Mouse (Mus musculus) erythroblast, embryonic 14.5 days (primary cell): ENCODE data around the gene Stard9. TPM values are rescaled to one million over a fixed set of nuclear protein-coding genes. Genes with fewer than 3 reads are reported as not detected.
A peak's percentile ranks its signal among the peaks of the same experiment; 100 is the strongest.

ENCODE experiments used
- H3K27me3 ChIP-seq: 2 replicates; pipeline ENCODE4 v1.6.1; 2012; ENCODE audit warnings: inconsistent platforms; ENCODE audit not compliant: control insufficient read depth
- H3K36me3 ChIP-seq: 2 replicates; pipeline ENCODE4 v1.6.1; 2012; ENCODE audit warnings: mild to moderate bottlenecking, inconsistent platforms; ENCODE audit not compliant: control insufficient read depth
- H3K4me1 ChIP-seq: 2 replicates; pipeline ENCODE4 v1.6.1; 2012; ENCODE audit warnings: inconsistent platforms; ENCODE audit not compliant: control insufficient read depth
- H3K4me3 ChIP-seq: replicated peaks from 2 replicates; pipeline ENCODE3; 2012; ENCODE audit warnings: moderate library complexity, mild to moderate bottlenecking, inconsistent platforms
- H3K9me3 ChIP-seq: 2 replicates; pipeline ENCODE4 v1.6.1; 2012; ENCODE audit warnings: low read length, inconsistent platforms, mixed read lengths; ENCODE audit not compliant: control insufficient read depth
- GATA1 ChIP-seq: IDR thresholded peaks from 2 replicates; pipeline ENCODE4 v1.6.1; 2012; ENCODE audit warnings: low read length, inconsistent platforms, mixed read lengths
- TAL1 ChIP-seq: IDR thresholded peaks from 3 replicates; pipeline ENCODE4 v1.6.1; 2012; ENCODE audit warnings: low read length, inconsistent platforms, mixed read lengths
- polyA plus RNA-seq: library from polyadenylated mRNA; stranded (reverse); fragments of >175 nt; gene quantifications from 2 replicates; pipeline ENCODE4 v1.2.3, GENCODE M21; 2012

Gene Stard9
- polyA plus RNA-seq, 1 experiment, result 0.12 TPM

DNA sequence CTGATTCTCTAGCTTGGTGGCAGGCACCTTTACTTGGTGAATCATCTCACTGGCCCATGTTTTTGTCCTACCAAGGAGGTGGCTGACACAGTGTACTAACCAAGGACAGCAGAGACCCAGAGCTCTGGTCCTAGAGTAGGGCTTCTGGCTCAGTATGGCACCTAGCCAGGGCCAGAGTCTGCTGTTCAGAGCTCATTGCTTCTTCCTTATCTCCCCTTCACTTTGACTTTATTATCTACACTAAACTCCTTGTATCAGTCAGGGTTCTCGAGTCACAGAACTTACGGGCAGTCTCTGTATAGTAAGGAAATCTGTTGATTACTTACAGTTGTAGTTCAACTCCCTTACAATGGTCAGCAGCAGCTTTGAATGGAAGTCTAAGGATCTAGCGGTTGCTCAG is 82.0 kb downstream of the Stard9 start:
- Histone ChIP-seq H3K4me1 (peaks cover 12% of the 10 kb centered on the region), H3K9me3 (no peaks in the 10 kb centered on the region), H3K27me3 (no peaks in the 10 kb centered on the region), H3K36me3 (peaks cover 67% of the 10 kb centered on the region), H3K4me3 (no peak overlapping the region)
- no peak for TF ChIP-seq TAL1
- TF ChIP-seq GATA1, result no peak

DNA sequence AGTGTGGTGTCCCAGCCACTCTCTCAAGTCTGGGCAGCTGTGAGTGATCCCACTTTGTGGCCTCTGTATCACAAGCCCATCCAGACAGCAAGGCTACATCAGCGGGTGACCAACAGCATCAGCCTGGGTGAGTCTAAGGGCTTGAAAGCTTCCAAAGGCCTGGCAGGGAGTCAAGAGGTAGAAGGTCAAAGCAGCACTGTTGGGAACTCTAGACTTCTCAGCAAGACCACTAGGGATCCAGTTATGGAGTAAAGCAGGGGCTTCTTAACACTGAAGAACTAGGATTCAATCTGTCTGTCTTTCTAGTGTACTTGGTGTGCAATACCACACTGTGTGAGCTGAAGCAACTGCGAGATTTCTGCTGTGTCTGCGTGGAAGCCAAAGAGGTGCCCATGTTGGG is 84.5 kb downstream of the Stard9 start:
- Histone ChIP-seq H3K36me3 (peaks cover 92% of the 10 kb centered on the region), H3K4me3 (no peak overlapping the region), H3K27me3 (no peaks in the 10 kb centered on the region), H3K4me1 (peaks cover 14% of the 10 kb centered on the region), H3K9me3 (no peaks in the 10 kb centered on the region)
- no peak for TF ChIP-seq TAL1
- no peak for TF ChIP-seq GATA1

DNA sequence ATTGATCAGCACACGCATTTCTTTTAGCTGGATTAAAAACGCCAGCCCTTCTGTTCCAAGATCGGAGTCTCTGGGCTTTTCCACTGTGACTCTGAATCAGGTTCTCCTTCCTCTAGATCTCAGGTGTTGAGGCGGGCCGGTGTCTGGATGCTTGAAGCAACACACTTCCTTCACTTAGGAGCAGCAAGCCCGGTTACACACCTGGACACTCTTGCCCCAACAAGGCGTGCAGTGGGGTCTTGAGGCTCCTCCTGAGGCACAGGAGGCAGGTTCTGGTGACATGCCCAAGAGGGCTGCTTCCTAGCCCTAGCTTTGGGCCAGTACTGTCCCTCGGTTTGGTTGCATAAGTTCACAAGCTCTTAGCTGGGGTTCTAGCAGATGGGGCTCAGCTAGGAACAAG is 89.6 kb downstream of the Stard9 start:
- Histone ChIP-seq H3K9me3 (no peaks in the 10 kb centered on the region), H3K4me3 (no peak overlapping the region), H3K4me1 (peaks cover 2% of the 10 kb centered on the region), H3K36me3 (peaks cover 98% of the 10 kb centered on the region), H3K27me3 (no peaks in the 10 kb centered on the region)
- TF ChIP-seq GATA1 (no peak), TAL1 (no peak)

DNA sequence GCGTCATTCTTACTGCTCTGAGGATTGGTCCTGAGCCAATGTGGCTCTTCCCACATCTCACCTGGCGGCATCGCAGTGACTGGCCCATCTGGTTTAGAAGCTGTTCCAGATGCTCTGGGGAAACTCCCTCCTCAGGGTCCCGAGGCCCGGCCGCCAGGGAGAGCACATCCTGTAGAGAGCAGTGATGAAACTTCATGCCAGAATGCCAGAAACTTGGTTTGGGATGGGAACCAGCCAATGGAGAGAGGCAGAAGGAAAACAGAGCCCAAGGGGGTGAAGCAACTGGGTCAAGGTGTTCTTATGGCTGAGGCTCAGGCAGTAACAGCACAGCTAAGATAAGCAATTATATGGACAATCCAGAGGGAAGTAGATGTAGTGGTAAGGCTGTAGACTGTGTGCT is 91.9 kb downstream of the Stard9 start:
- Histone ChIP-seq H3K4me3 (no peak overlapping the region), H3K4me1 (peaks cover 21% of the 10 kb centered on the region), H3K9me3 (no peaks in the 10 kb centered on the region), H3K27me3 (no peaks in the 10 kb centered on the region), H3K36me3 (peaks cover 98% of the 10 kb centered on the region)
- TF ChIP-seq GATA1 (no peak), TAL1 (no peak)

DNA sequence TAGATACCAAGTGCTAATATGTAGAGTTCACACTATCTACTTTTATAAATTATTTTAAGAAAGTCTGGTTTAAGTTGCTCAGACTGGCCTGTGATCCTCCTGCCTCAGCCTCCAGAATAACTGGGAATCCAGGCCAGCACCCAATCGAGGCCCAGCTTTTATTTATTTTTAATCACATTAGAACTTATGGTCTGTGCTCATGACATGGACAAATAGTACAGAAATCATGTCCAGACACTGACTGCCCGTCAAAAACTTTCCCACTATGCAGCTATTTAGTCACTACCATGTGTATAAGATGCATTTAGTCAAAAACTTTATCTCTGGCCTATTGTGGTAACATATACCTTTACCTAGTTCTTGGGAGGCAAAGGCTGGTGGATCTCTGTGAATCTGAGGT is 93.0 kb downstream of the Stard9 start:
- peaks cover 98% of the 10 kb centered on the region for H3K36me3 ChIP-seq
- H3K4me3 ChIP-seq, result no peak overlapping the region
- H3K9me3 ChIP-seq, result no peaks in the 10 kb centered on the region
- H3K27me3 ChIP-seq, result no peaks in the 10 kb centered on the region
- peaks cover 28% of the 10 kb centered on the region for H3K4me1 ChIP-seq
- no peak for TF ChIP-seq TAL1
- TF ChIP-seq GATA1, result no peak

DNA sequence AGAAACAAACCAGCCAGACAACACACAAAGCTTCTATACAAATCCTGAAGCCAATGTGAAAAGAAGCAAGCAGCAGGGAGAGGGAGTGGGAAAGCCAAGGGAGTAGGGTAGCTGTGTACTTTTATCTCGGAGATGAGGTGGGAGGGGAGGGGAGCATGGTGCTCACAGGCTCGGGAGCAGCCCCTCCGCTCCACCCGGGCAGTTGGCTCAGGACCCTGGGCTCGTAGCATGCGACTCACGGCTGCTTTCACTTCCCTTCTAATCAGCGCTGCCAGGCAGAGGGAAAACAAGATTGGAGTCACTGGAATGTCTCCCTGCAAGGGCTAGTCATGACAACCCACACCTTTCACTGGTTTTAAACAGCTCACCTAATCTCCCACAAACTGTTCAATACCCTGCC is 93.6 kb downstream of the Stard9 start:
- peaks cover 27% of the 10 kb centered on the region for H3K4me1 ChIP-seq
- no peak overlapping the region for H3K4me3 ChIP-seq
- no peaks in the 10 kb centered on the region for H3K27me3 ChIP-seq
- no peak for TF ChIP-seq GATA1
- no peak for TF ChIP-seq TAL1
- H3K36me3 ChIP-seq, result peaks cover 98% of the 10 kb centered on the region
- H3K9me3 ChIP-seq, result no peaks in the 10 kb centered on the region

DNA sequence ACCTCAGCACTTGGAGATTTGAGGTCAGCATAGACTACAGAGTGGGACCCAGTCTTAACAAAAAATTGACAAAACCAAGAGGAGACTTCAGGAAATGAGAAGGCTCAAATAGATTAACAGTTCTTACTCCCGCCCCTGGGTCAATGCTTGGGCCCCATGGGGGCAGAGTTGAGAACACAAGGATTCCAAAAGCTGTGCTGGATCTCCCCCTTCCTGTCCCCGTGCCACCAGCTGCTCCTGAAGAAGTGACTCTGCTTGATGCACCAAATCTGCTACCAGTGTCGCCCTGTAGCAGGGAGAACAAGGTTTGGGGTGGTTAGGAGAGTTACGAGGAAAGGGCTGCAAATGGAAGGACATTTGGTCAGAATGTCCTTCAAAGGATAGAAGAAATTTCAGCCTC is 94.7 kb downstream of the Stard9 start:
- Histone ChIP-seq H3K27me3 (no peaks in the 10 kb centered on the region), H3K9me3 (no peaks in the 10 kb centered on the region), H3K4me3 (no peak overlapping the region), H3K36me3 (peaks cover 98% of the 10 kb centered on the region), H3K4me1 (peaks cover 37% of the 10 kb centered on the region)
- no peak for TF ChIP-seq GATA1
- no peak for TF ChIP-seq TAL1

DNA sequence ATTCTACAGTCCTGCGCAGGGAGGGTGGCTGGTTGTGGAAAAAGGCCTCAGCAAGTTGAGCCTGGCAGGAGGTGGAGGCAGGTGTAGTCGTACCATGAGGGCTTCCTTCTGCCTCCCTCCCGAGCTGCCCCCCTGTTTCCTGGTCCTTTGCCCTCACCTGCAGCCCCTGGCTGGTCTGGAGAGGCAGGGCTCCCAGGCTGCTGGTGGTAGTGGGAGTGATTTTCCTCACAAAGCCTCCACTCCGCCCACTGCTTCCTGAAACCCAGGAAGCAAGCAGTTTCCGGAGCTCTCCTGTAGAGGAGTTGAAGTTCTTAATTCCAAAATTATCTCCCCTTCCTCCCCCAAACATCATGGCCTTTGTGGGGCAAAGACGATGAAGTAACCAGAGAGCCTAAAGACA is 95.3 kb downstream of the Stard9 start:
- Histone ChIP-seq H3K36me3 (peaks cover 98% of the 10 kb centered on the region), H3K4me3 (no peak overlapping the region), H3K4me1 (peaks cover 43% of the 10 kb centered on the region), H3K9me3 (no peaks in the 10 kb centered on the region), H3K27me3 (no peaks in the 10 kb centered on the region)
- TF ChIP-seq GATA1 (no peak), TAL1 (no peak)

DNA sequence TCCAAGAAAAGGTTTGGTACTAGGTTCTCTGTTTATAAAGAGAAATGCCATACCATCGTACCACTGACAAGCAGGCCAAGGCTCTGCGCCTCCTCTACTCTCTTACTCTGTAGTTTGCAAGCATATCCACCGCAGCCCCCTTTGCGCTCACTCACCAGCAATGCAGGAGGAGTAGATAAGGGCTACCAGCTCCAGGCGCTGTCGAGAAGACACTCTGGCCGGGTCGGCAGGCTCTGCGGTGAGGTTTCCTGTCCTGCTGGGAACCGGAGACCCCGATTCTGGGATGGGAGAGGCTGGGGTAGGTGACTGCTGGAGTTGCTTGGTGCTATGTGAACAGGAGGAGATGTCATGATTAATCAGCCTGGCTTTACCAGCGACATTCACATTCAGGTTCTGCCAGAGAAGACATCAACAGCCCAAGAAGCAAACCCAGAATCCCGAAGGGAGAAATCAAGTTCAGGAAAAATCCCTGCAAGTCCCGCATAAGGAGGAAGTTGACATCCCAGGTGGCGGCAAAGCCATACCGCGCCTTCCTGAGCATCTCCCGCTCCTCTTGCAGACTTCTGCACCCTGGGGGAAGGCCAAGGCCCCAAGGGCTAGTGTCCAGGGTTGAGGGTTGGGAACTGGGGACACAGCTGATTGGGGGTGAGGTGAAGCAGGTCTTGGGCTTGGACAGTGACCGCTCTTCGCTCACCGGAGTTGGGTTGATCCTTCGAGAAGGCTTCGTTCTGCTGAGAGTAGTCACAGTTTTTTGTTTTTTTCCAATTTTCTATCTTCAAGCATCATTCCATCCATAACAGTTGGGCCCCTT is 101.1 kb downstream of the Stard9 start:
- H3K9me3 ChIP-seq, result no peaks in the 10 kb centered on the region
- H3K27me3 ChIP-seq, result no peaks in the 10 kb centered on the region
- H3K4me1 ChIP-seq, result peaks cover 64% of the 10 kb centered on the region
- peaks cover 53% of the 10 kb centered on the region for H3K36me3 ChIP-seq
- TF ChIP-seq GATA1, result peak; percentile 49; the same call in 1 of the 2 replicates
- TF ChIP-seq TAL1, result no peak
- peak overlapping the region; percentile 79 for H3K4me3 ChIP-seq
